Comparison of ENCODE assay signal across 24 mouse cellular contexts in genomic region chr5:33435941-33436340, GRCm38 (mm10). TPM values are rescaled to one million over a fixed set of nuclear protein-coding genes. Genes with fewer than 3 reads are reported as not detected.
DNase-seq lines count a peak whose midpoint lies in the region; ATAC-seq lines count a peak whose summit lies in the region.
"Had no signal": no experiment of that assay in that cellular context is flagged by ENCODE, and none has a peak within 500 bp of the region (broad histone marks: within the 10 kb centered on the region; RNA-seq: fewer than 3 reads in every experiment).

No protein-coding gene starts in this region.

- H3K27me3 ChIP-seq in forebrain, embryonic 11.5 days (ENCODE audit: control insufficient read depth, insufficient read depth, low read length): peaks cover 86% of the 10 kb centered on the region
- peaks cover 97% of the 10 kb centered on the region for H3K27me3 ChIP-seq in forebrain, embryonic 15.5 days
- H3K27me3 ChIP-seq in hindbrain, embryonic 13.5 days: peaks cover 100% of the 10 kb centered on the region
- H3K27me3 ChIP-seq in heart, embryonic 10.5 days (ENCODE audit: insufficient read depth, poor library complexity, severe bottlenecking): peaks cover 97% of the 10 kb centered on the region

- H3K27ac ChIP-seq in forebrain, embryonic 11.5 days (ENCODE audit: low read depth, low read length): no peak overlapping the region
- H3K27ac ChIP-seq in forebrain, embryonic 15.5 days (replicated peaks): no peak overlapping the region
- H3K27ac ChIP-seq in hindbrain, embryonic 13.5 days: no peak overlapping the region
- no peak overlapping the region for H3K27ac ChIP-seq in heart, embryonic 10.5 days
- H3K27ac ChIP-seq: embryonic facial prominence, embryonic 12.5 days; forebrain, embryonic 12.5 days; gastrocnemius, adult 2 months; hindbrain, embryonic 12.5 days; hindbrain, postnatal 0 days had no signal

- no peak overlapping the region for H3K4me3 ChIP-seq in forebrain, embryonic 11.5 days (ENCODE audit: low read depth, low read length)
- H3K4me3 ChIP-seq in forebrain, embryonic 15.5 days: no peak overlapping the region
- no peak overlapping the region for H3K4me3 ChIP-seq in hindbrain, embryonic 13.5 days
- no peak overlapping the region for H3K4me3 ChIP-seq in heart, embryonic 10.5 days
- H3K4me3 ChIP-seq: embryonic facial prominence, embryonic 12.5 days; forebrain, embryonic 12.5 days; gastrocnemius, adult 2 months; hindbrain, embryonic 12.5 days had no signal

- H3K4me2 ChIP-seq in forebrain, embryonic 11.5 days (ENCODE audit: low read depth, low read length, severe bottlenecking): no peak overlapping the region
- H3K4me2 ChIP-seq in forebrain, embryonic 15.5 days (replicated peaks): no peak overlapping the region
- H3K4me2 ChIP-seq in hindbrain, embryonic 13.5 days: no peak overlapping the region
- H3K4me2 ChIP-seq: embryonic facial prominence, embryonic 12.5 days; forebrain, embryonic 12.5 days; hindbrain, embryonic 12.5 days had no signal

- H3K36me3 ChIP-seq in forebrain, embryonic 11.5 days (ENCODE audit: control insufficient read depth, insufficient read depth, low read length): no peaks in the 10 kb centered on the region
- H3K36me3 ChIP-seq in forebrain, embryonic 15.5 days: no peaks in the 10 kb centered on the region
- H3K36me3 ChIP-seq in hindbrain, embryonic 13.5 days: no peaks in the 10 kb centered on the region
- H3K36me3 ChIP-seq in heart, embryonic 10.5 days: no peaks in the 10 kb centered on the region
- H3K36me3 ChIP-seq: embryonic facial prominence, embryonic 12.5 days; forebrain, embryonic 12.5 days; hindbrain, embryonic 12.5 days had no signal

- H3K9ac ChIP-seq in forebrain, embryonic 11.5 days (ENCODE audit: low read length): no peak overlapping the region
- no peak overlapping the region for H3K9ac ChIP-seq in forebrain, embryonic 15.5 days (replicated peaks)
- H3K9ac ChIP-seq in hindbrain, embryonic 13.5 days: no peak overlapping the region
- H3K9ac ChIP-seq: embryonic facial prominence, embryonic 12.5 days; forebrain, embryonic 12.5 days; forebrain, postnatal 0 days; hindbrain, embryonic 12.5 days had no signal

- no peak for ATAC-seq in forebrain, embryonic 11.5 days (replicated peaks; ENCODE audit: low FRiP score)
- no peak for ATAC-seq in forebrain, embryonic 15.5 days (replicated peaks)
- ATAC-seq in hindbrain, embryonic 13.5 days (ENCODE audit: low FRiP score): no peak
- ATAC-seq: forebrain, postnatal 0 days; hindbrain, postnatal 0 days; intestine, embryonic 16.5 days had no signal

- H3K4me1 ChIP-seq in forebrain, embryonic 11.5 days (replicated peaks; ENCODE audit: control insufficient read depth, insufficient read depth, low read length): peaks cover 17% of the 10 kb centered on the region; the same call in 1 of the 2 replicates
- H3K4me1 ChIP-seq in forebrain, embryonic 15.5 days: peaks cover 31% of the 10 kb centered on the region
- peaks cover 40% of the 10 kb centered on the region for H3K4me1 ChIP-seq in hindbrain, embryonic 13.5 days (replicated peaks)
- H3K4me1 ChIP-seq in heart, embryonic 10.5 days: peaks cover 41% of the 10 kb centered on the region

- 0% methylated on average over 4 of the region's 4 CpGs for WGBS in forebrain, embryonic 11.5 days
- WGBS in forebrain, embryonic 15.5 days: 4% methylated on average over 4 of the region's 4 CpGs
- WGBS in hindbrain, embryonic 13.5 days: 0% methylated on average over 4 of the region's 4 CpGs
- 0% methylated on average over 4 of the region's 4 CpGs for WGBS in heart, embryonic 10.5 days

- no peaks in the 10 kb centered on the region for H3K9me3 ChIP-seq in forebrain, embryonic 11.5 days (ENCODE audit: control insufficient read depth, low read length)
- no peaks in the 10 kb centered on the region for H3K9me3 ChIP-seq in forebrain, embryonic 15.5 days
- H3K9me3 ChIP-seq in hindbrain, embryonic 13.5 days: no peaks in the 10 kb centered on the region
- H3K9me3 ChIP-seq in heart, embryonic 10.5 days: no peaks in the 10 kb centered on the region
- H3K9me3 ChIP-seq: embryonic facial prominence, embryonic 12.5 days; forebrain, embryonic 12.5 days; hindbrain, embryonic 12.5 days had no signal

- peak; percentile 50 for DNase-seq in forebrain, embryonic 11.5 days (ENCODE audit: low spot score)
- DNase-seq in CD4-positive helper T cell, adult 2 months (ENCODE audit: low read depth, low spot score): peak; percentile 49
- DNase-seq in T-cell, adult 2 months (ENCODE audit: low spot score): peak; percentile 54
- peak; percentile 61 for DNase-seq in naive thymus-derived CD4-positive, alpha-beta T cell, adult 2 months (ENCODE audit: low read depth)
- no peak for DNase-seq in frontal cortex, postnatal 25 days (ENCODE audit: low spot score in 2 of 2)
- no peak for DNase-seq in heart, embryonic 10.5 days (ENCODE audit: low spot score)
- DNase-seq: adrenal gland, adult 8-10 months; adrenal gland, postnatal 36 days; cerebellum, adult 2 months; cerebellum, postnatal 10 days; forebrain, postnatal 0 days; gastrocnemius, adult 2 months; heart, adult 11 months; heart, postnatal 10 days; heart, postnatal 4 days had no signal

RNA-seq across cellular contexts. Expression of gene Nkx1-1, which starts 2.2 kb away (rescaled TPM):
- polyA plus RNA-seq in forebrain, embryonic 11.5 days (2014; fragmentation: Nextera tagmentation; extraction: Ambion mirVana): not detected in 2 replicates
- not detected in 2 replicates for polyA plus RNA-seq in forebrain, embryonic 15.5 days (2015; fragmentation: Nextera tagmentation; extraction: Ambion mirVana)
- polyA plus RNA-seq in hindbrain, embryonic 13.5 days (2015; fragmentation: Nextera tagmentation; extraction: Ambion mirVana): 0.38 and 0.45 TPM in 2 replicates
- not detected in 2 replicates for polyA plus RNA-seq in heart, embryonic 10.5 days (2016; fragmentation: Nextera tagmentation; extraction: Ambion mirVana)
- polyA plus RNA-seq: C2C12; embryonic facial prominence, embryonic 12.5 days; forebrain, embryonic 12.5 days; forebrain, postnatal 0 days; heart, embryonic 14.5 days; intestine, embryonic 16.5 days had no signal

RNA-seq across cellular contexts. Expression of gene Uvssa, which starts 57.6 kb away (rescaled TPM):
- 6.3 and 8.8 TPM in 2 replicates for polyA plus RNA-seq in forebrain, embryonic 11.5 days (2014; fragmentation: Nextera tagmentation; extraction: Ambion mirVana)
- 8.5 and 8.8 TPM in 2 replicates for polyA plus RNA-seq in forebrain, embryonic 15.5 days (2015; fragmentation: Nextera tagmentation; extraction: Ambion mirVana)
- polyA plus RNA-seq in hindbrain, embryonic 13.5 days (2015; fragmentation: Nextera tagmentation; extraction: Ambion mirVana): 8.7 and 9.0 TPM in 2 replicates
- polyA plus RNA-seq in heart, embryonic 10.5 days (2016; fragmentation: Nextera tagmentation; extraction: Ambion mirVana): 4.2 and 5.1 TPM in 2 replicates

Comparison
In these comparisons a context has a peak if more than half of its experiments do, and no peak if none do; other contexts are left out.
1. DNase-seq: peak in forebrain, embryonic 11.5 days (single experiment), CD4-positive helper T cell, adult 2 months (single experiment), T-cell, adult 2 months (single experiment) and naive thymus-derived CD4-positive, alpha-beta T cell, adult 2 months (single experiment); none in frontal cortex, postnatal 25 days (0 of 2) and heart, embryonic 10.5 days (single experiment).